Mouse (Mus musculus): ENCODE measurements around the gene Thegl. TPM values are rescaled to one million over a fixed set of nuclear protein-coding genes. Genes with fewer than 3 reads are reported as not detected.

Thegl gene
- polyA plus RNA-seq, 1 experiment from 2014 or later = not detected

GRCm38 (mm10) chr5:77107146-77107822, 91.5 kb downstream of the Thegl start:
- H3K4me3 ChIP-seq (ENCODE audit: low read length) = no peak overlapping the region
- H3K27me3 ChIP-seq (ENCODE audit: control insufficient read depth, insufficient read depth, low read length) = no peaks in the 10 kb centered on the region
- H3K27ac ChIP-seq (ENCODE audit: low read depth, low read length) = no peak overlapping the region
- H3K4me2 ChIP-seq (replicated peaks; ENCODE audit: low read depth, low read length) = no peak overlapping the region
- H3K36me3 ChIP-seq (ENCODE audit: control insufficient read depth, insufficient read depth, low read length) = no peaks in the 10 kb centered on the region
- no peak overlapping the region for H3K9ac ChIP-seq (ENCODE audit: low read depth, low read length)
- H3K9me3 ChIP-seq (ENCODE audit: control insufficient read depth, low read length) = no peaks in the 10 kb centered on the region
- H3K4me1 ChIP-seq (ENCODE audit: control insufficient read depth, insufficient read depth, low read length) = no peaks in the 10 kb centered on the region
- 81% methylated on average over 11 of the region's 11 CpGs for WGBS
- no peak for ATAC-seq (ENCODE audit: low FRiP score, low TSS enrichment)

GRCm38 (mm10) chr5:77108806-77109205, 93.0 kb downstream of the Thegl start:
- H3K27me3 ChIP-seq (ENCODE audit: control insufficient read depth, insufficient read depth, low read length) = no peaks in the 10 kb centered on the region
- no peak overlapping the region for H3K27ac ChIP-seq (ENCODE audit: low read depth, low read length)
- 94% methylated on average over 6 of the region's 6 CpGs for WGBS
- H3K9me3 ChIP-seq (ENCODE audit: control insufficient read depth, low read length) = no peaks in the 10 kb centered on the region
- no peaks in the 10 kb centered on the region for H3K4me1 ChIP-seq (ENCODE audit: control insufficient read depth, insufficient read depth, low read length)
- ATAC-seq (ENCODE audit: low FRiP score, low TSS enrichment) = no peak
- no peak overlapping the region for H3K4me2 ChIP-seq (replicated peaks; ENCODE audit: low read depth, low read length)
- H3K9ac ChIP-seq (ENCODE audit: low read depth, low read length) = no peak overlapping the region
- no peak overlapping the region for H3K4me3 ChIP-seq (ENCODE audit: low read length)
- no peaks in the 10 kb centered on the region for H3K36me3 ChIP-seq (ENCODE audit: control insufficient read depth, insufficient read depth, low read length)

GRCm38 (mm10) chr5:77109814-77110213, 94.0 kb downstream of the Thegl start:
- Histone ChIP-seq H3K9ac (ENCODE audit: low read depth, low read length) (no peak overlapping the region), H3K4me3 (ENCODE audit: low read length) (no peak overlapping the region), H3K9me3 (ENCODE audit: control insufficient read depth, low read length) (no peaks in the 10 kb centered on the region), H3K27ac (ENCODE audit: low read depth, low read length) (no peak overlapping the region), H3K4me2 (replicated peaks; ENCODE audit: low read depth, low read length) (no peak overlapping the region), H3K36me3 (ENCODE audit: control insufficient read depth, insufficient read depth, low read length) (no peaks in the 10 kb centered on the region), H3K27me3 (ENCODE audit: control insufficient read depth, insufficient read depth, low read length) (no peaks in the 10 kb centered on the region), H3K4me1 (ENCODE audit: control insufficient read depth, insufficient read depth, low read length) (peaks cover 2% of the 10 kb centered on the region; the same call in 1 of the 2 replicates)
- 72% methylated on average over 2 of the region's 2 CpGs for WGBS
- ATAC-seq (ENCODE audit: low FRiP score, low TSS enrichment) = no peak

Other genes starting within 250 kb of the Thegl start
- gene Aasdh, start 110.5 kb upstream of the Thegl start, polyA plus RNA-seq (2014; fragmentation: Nextera tagmentation; extraction: Ambion mirVana) = 13.2 and 20.8 TPM in 2 replicates
- gene Paics, start 64.7 kb upstream of the Thegl start, polyA plus RNA-seq (2014; fragmentation: Nextera tagmentation; extraction: Ambion mirVana) = 343 and 349 TPM in 2 replicates
- 34.9 and 51.7 TPM in 2 replicates for gene Ppat, start 64.4 kb upstream of the Thegl start, polyA plus RNA-seq (2014; fragmentation: Nextera tagmentation; extraction: Ambion mirVana)
- 77.6 and 103 TPM in 2 replicates for gene Srp72, start 41.3 kb upstream of the Thegl start, polyA plus RNA-seq (2014; fragmentation: Nextera tagmentation; extraction: Ambion mirVana)
- gene Arl9, start 12.0 kb upstream of the Thegl start, polyA plus RNA-seq (2014; fragmentation: Nextera tagmentation; extraction: Ambion mirVana) = 0.41 TPM in 1 of 2 replicates, not detected in the other
- gene Hopx, start 99.1 kb downstream of the Thegl start, polyA plus RNA-seq (2014; fragmentation: Nextera tagmentation; extraction: Ambion mirVana) = 2.0 and 3.2 TPM in 2 replicates
- gene Spink2, start 195.4 kb downstream of the Thegl start, polyA plus RNA-seq (2014; fragmentation: Nextera tagmentation; extraction: Ambion mirVana) = 1.6 and 1.7 TPM in 2 replicates
- 38.2 and 54.2 TPM in 2 replicates for gene Rest, start 249.5 kb downstream of the Thegl start, polyA plus RNA-seq (2014; fragmentation: Nextera tagmentation; extraction: Ambion mirVana)

All from kidney, embryonic 14.5 days (tissue).